Mouse (Mus musculus) ES-Bruce4 (cell line): ENCODE data around the gene Ttll11. TPM values are rescaled to one million over a fixed set of nuclear protein-coding genes. Genes with fewer than 3 reads are reported as not detected.

ENCODE experiments used
- H3K27ac ChIP-seq: 2 replicates; pipeline ENCODE4 v1.5.1; 2012; ENCODE audit warnings: low read length, inconsistent platforms; ENCODE audit not compliant: insufficient read depth
- H3K27me3 ChIP-seq: 2 replicates; pipeline ENCODE4 v1.6.1; 2012; ENCODE audit warnings: mild to moderate bottlenecking, low read length, inconsistent platforms; ENCODE audit not compliant: control insufficient read depth, poor library complexity, insufficient read depth, severe bottlenecking
- H3K36me3 ChIP-seq: 2 replicates; pipeline ENCODE4 v1.6.1; 2012; ENCODE audit warnings: inconsistent platforms, mild to moderate bottlenecking, low read length, moderate library complexity; ENCODE audit not compliant: control insufficient read depth, poor library complexity, insufficient read depth, severe bottlenecking
- H3K4me1 ChIP-seq: one replicate; pipeline ENCODE4 v1.8.1; 2011; ENCODE audit warnings: low read length; ENCODE audit not compliant: control insufficient read depth, insufficient read depth
- H3K4me3 ChIP-seq: 2 replicates; pipeline ENCODE4 v1.5.1; 2011; ENCODE audit warnings: low read depth, mild to moderate bottlenecking, low read length
- H3K9ac ChIP-seq: 2 replicates; pipeline ENCODE4 v1.6.1; 2012; ENCODE audit warnings: low read depth, mild to moderate bottlenecking, inconsistent platforms; ENCODE audit not compliant: poor library complexity, severe bottlenecking
- H3K9me3 ChIP-seq: replicated peaks from 2 replicates; pipeline ENCODE4 v1.6.1; 2012; ENCODE audit warnings: mild to moderate bottlenecking, low read length, inconsistent platforms; ENCODE audit not compliant: control insufficient read depth, poor library complexity, insufficient read depth, severe bottlenecking
- CTCF ChIP-seq: IDR thresholded peaks from one replicate; pipeline ENCODE4 v1.8.1; 2011; ENCODE audit warnings: low read depth, low read length
- EP300 ChIP-seq: IDR thresholded peaks from 2 replicates; pipeline ENCODE4 v1.6.1; 2011; ENCODE audit warnings: low read depth, low read length; ENCODE audit not compliant: insufficient read depth
- POLR2A ChIP-seq: IDR thresholded peaks from one replicate; pipeline ENCODE4 v1.8.1; 2011; ENCODE audit warnings: low read length; ENCODE audit not compliant: insufficient read depth
- polyA plus RNA-seq: library from polyadenylated mRNA; stranded (reverse); fragments of >200 nt; gene quantifications from 2 replicates; pipeline ENCODE4 v1.2.4, GENCODE M21; 2011; ENCODE audit warnings: low read depth; ENCODE audit not compliant: missing spikeins, insufficient read depth, insufficient read length

The Ttll11 gene
- polyA plus RNA-seq, 1 experiment, result not detected

DNA sequence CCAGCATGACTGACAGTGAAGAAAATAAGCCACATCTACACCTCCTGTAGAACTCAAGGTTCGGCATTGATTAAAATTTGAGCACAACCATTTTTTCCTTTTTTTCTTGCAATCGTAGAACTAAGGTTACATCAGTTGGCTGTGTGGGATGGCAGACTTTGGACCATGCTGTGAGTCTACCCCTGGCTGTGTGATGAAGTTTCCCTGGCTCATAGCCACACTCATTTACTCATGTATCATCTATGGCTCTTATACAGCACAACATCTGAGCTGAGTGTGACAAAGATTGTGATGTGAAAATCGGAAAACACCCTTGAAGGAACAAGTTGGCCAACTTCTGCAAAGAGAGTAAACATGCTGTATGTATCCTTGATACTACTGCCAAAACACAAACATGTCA, 56.8 kb downstream of the Ttll11 start:
- H3K4me1 ChIP-seq, result no peaks in the 10 kb centered on the region
- H3K9ac ChIP-seq, result no peak overlapping the region
- no peaks in the 10 kb centered on the region for H3K9me3 ChIP-seq
- H3K4me3 ChIP-seq, result no peak overlapping the region
- H3K27ac ChIP-seq, result no peak overlapping the region
- TF ChIP-seq CTCF, result no peak
- TF ChIP-seq EP300, result no peak
- TF ChIP-seq POLR2A, result no peak
- no peaks in the 10 kb centered on the region for H3K36me3 ChIP-seq
- peaks cover 3% of the 10 kb centered on the region; the same call in 1 of the 2 replicates for H3K27me3 ChIP-seq

DNA sequence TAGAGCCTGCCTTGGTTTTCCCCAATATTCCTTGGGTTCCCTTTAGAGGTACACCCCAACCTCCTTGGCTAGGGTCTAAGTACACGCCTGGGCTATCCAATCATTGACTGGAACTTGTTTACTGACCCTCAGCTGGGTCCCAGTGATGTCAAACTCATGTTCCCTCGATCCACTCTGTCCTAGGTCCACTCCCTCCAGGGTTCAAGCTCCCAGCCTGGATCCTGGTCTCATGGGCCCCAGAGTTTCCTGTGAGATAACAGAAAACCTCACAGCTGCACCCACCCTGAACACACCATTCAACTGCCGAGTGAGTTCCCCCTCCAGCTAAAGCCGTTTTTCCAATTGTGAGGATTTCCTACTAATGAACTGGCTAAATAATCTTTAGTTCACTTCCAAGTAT, 67.6 kb downstream of the Ttll11 start:
- no peaks in the 10 kb centered on the region for H3K36me3 ChIP-seq
- H3K4me1 ChIP-seq, result no peaks in the 10 kb centered on the region
- TF ChIP-seq CTCF (no peak), POLR2A (no peak), EP300 (no peak)
- no peak overlapping the region for H3K9ac ChIP-seq
- H3K4me3 ChIP-seq, result no peak overlapping the region
- H3K9me3 ChIP-seq, result no peaks in the 10 kb centered on the region
- no peak overlapping the region for H3K27ac ChIP-seq
- H3K27me3 ChIP-seq, result peaks cover 1% of the 10 kb centered on the region; the same call in 1 of the 2 replicates

DNA sequence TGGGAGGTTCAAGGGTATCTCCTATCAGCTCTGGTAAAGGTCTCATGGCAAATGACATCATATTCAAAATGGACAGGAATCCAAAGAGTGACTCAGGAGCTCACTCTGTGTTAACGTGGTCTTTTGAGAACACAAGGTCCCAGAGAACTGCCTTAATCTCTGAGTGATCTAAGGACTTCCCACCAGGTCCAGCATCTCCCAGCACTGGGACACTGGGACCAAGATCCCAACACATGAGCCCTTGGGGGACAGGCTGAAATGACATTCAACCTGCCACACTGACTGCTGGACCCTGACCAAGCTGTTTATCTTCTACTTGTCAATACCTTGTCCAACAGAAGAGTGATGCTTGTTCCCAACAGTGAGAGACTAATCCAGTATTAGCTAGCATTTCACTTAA, 68.0 kb downstream of the Ttll11 start:
- no peak overlapping the region for H3K9ac ChIP-seq
- no peak overlapping the region for H3K4me3 ChIP-seq
- H3K9me3 ChIP-seq, result no peaks in the 10 kb centered on the region
- no peaks in the 10 kb centered on the region for H3K36me3 ChIP-seq
- no peak overlapping the region for H3K27ac ChIP-seq
- peaks cover 1% of the 10 kb centered on the region; the same call in 1 of the 2 replicates for H3K27me3 ChIP-seq
- no peaks in the 10 kb centered on the region for H3K4me1 ChIP-seq
- TF ChIP-seq EP300, result no peak
- TF ChIP-seq POLR2A, result no peak
- TF ChIP-seq CTCF, result no peak

- Histone ChIP-seq H3K27ac (no peak overlapping the region), H3K9ac (no peak overlapping the region)
Observed at GRCm38 (mm10) chr2:35910740-35911139, 69.0 kb downstream of the Ttll11 start.

GRCm38 (mm10) chr2:35909353-35909752, 70.4 kb downstream of the Ttll11 start:
- no peak overlapping the region for H3K27ac ChIP-seq
- TF ChIP-seq POLR2A (no peak), EP300 (no peak), CTCF (no peak)

More at GRCm38 (mm10) chr2:35910740-35911139, 69.0 kb downstream of the Ttll11 start:
- TF ChIP-seq POLR2A (no peak), EP300 (no peak), CTCF (no peak)
- Histone ChIP-seq H3K4me3 (no peak overlapping the region), H3K9me3 (no peaks in the 10 kb centered on the region), H3K4me1 (no peaks in the 10 kb centered on the region), H3K27me3 (peaks cover 1% of the 10 kb centered on the region; the same call in 1 of the 2 replicates), H3K36me3 (no peaks in the 10 kb centered on the region)

DNA sequence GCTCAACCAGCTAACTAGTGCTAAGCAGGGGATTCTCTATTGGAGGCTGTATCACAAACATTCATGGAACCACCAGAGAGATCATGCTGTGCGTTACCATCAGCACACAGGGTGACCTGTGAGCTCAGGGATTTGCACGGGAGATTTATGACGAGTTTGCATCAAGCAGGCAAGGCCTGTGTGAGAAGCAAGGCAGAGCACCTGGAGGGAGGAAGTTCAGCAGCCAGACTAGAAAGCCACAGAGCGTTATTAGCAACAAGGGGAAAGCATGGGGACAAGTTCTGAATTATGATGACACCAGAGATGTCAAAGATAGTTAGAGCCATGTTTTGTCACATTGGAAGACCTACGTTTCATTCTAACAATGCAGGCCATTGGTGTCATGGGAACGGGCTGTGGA, 72.1 kb downstream of the Ttll11 start:
- no peaks in the 10 kb centered on the region for H3K9me3 ChIP-seq
- H3K4me3 ChIP-seq, result no peak overlapping the region
- H3K27ac ChIP-seq, result no peak overlapping the region
- H3K4me1 ChIP-seq, result no peaks in the 10 kb centered on the region
- no peaks in the 10 kb centered on the region for H3K27me3 ChIP-seq
- H3K36me3 ChIP-seq, result no peaks in the 10 kb centered on the region
- no peak overlapping the region for H3K9ac ChIP-seq
- TF ChIP-seq POLR2A, result no peak
- TF ChIP-seq EP300, result no peak
- no peak for TF ChIP-seq CTCF

More at GRCm38 (mm10) chr2:35909353-35909752, 70.4 kb downstream of the Ttll11 start:
- Histone ChIP-seq H3K9me3 (no peaks in the 10 kb centered on the region), H3K36me3 (no peaks in the 10 kb centered on the region), H3K4me3 (no peak overlapping the region), H3K27me3 (no peaks in the 10 kb centered on the region), H3K4me1 (no peaks in the 10 kb centered on the region), H3K9ac (no peak overlapping the region)
